Mouse (Mus musculus) right cerebral cortex, postnatal 4 days (tissue): Measurements from ENCODE around the gene Olfr1491.

ENCODE experiments used
- DNase-seq: peaks from one replicate; pipeline ENCODE4 v3.0.0-alpha.2; 2022

The Olfr1491 gene

DNA sequence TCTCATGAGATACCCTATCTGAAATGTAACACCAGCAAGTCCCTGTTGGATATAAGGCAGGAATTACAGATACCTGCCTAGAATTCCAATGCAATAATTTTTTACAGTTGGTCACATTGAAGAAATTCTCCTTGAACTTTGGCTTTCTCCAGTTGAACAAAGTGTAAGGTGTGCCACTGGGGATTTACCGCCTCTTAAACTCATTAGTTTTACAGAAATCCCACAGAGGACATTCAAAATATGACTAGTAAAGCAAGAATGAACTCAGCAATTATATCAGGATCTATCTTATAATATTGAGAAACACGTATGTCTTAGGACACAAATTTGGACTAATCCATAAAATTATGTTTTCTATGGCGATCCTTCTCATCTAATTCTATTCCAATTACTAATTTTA lies at the start of gene Olfr1491:
TSS of gene Olfr1491 (plus strand) at position 301 of the 400 bp plus-strand sequence.
- no peak for DNase-seq

DNA sequence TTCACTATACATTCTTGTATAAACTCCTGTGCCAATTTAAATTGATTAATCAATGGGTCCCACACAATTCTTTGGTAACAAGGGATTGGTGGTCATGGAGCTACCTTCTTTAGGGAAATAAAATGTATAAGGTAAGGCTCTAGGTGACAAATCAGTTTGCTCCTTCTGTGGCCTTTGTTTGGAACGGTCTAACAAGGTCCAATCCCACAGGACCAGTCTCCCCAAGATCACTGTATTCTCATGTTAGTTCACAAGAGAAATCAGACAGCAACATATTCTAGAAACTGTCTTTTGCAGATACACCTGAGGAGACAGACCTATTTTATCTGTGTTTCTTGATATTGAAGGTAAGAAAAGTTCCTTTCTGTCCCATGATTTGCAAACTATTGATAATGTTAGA lies 46.3 kb upstream of the Olfr1491 start, which contains the start of gene Olfr1490:
TSS of gene Olfr1490 (plus strand) at position 301 of the 400 bp plus-strand sequence.
- DNase-seq: no peak

DNA sequence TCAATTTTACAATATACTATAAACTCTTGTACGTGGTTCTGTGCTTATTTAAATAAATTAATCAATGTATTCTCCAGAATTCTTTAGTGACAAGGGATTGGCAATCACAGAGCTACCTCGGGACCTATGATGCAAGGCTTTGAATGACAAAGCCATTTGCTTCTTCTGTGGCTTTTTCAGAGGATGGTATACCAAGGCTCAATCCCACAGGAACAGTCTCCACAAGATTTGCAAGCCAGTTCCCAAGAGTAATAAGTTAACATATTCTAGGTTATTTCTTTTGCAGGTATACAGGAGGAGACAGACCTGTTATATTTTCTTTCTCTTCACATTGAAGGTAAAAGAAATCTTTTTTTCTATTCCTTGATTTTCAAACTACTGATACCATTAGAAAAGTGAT lies 25.9 kb downstream of the Olfr1491 start, which contains the start of gene Olfr1493-ps1:
TSS of gene Olfr1493-ps1 (plus strand) at position 301 of the 400 bp plus-strand sequence.
- no peak for DNase-seq

DNA sequence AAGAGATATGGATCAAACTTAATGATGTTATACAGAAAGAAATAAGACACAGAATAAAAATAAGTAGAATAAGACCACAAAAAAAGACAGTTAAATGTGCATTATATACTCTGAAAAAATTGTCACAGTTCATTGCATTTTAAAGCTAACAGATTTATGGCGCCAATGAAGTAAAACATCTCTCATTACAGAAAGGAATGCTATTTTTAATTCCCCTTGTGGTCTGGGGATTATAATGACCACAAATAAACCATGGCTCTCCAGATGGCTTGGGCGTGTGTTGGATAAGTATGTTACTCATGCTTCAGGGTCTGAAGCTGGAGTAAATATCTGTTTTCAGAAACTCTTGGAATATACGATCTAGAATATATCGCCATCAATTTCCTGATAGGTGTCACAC lies 42.4 kb downstream of the Olfr1491 start, which contains the start of gene Olfr1494:
TSS of gene Olfr1494 (plus strand) at position 301 of the 400 bp plus-strand sequence.
- no peak for DNase-seq

DNA sequence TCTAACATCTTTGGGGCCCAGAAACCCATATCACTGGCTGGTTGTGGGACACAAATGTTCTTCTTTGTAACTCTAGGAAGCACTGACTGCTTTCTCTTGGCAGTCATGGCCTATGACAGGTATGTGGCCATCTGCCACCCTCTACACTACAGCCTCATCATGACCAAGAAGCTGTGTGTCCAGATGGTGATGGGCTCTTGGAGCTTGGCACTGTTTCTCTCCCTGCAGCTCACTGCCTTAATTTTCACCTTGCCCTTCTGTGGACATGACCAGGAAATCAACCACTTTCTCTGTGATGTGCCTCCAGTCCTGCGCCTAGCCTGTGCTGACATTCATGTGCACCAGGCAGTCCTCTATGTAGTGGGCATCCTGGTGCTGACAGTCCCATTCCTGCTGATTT lies 52.3 kb downstream of the Olfr1491 start:
- DNase-seq: no peak
